In the genomic region with DNA sequence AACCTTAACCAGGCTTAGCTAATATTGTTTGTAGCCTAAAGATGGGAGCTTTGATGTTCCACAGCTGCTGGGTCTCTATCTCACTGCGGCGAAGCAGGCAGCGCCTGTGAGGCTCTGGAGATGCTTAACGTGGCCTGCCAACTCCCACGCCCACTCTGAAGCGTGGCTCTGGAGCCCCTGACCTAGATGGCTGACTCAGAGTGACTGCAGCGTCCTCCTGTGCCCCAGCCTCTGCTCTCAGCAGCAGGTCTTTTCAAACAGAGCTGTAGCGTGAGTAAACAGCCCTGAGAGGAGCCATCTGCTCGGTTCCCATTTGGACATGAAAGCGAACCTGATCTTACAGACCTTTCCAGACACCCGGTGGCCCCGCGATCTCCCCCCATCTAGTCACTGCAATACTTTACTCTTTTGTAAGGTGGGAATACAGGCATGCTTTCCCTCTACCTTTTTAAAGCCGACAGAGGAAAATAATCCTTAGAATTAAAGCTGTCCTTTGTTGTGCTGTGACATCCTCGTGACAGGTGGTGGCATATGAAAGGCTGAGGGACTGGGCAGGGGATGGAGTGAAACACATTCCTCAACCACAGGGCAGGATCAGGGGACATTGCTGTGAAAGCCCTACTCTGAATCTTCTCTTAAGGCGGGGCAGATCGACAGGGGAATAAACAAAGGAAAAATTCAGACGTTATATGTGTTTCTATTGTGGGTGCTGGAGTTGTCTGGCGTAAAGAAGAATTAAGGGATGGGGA, we compare ENCODE assay signal across 8 mouse cellular contexts.
DNase-seq lines count a peak whose midpoint lies in the region; ATAC-seq lines count a peak whose summit lies in the region.

No protein-coding gene starts in this region.

- H3K36me3 ChIP-seq in embryonic facial prominence, embryonic 14.5 days (ENCODE audit: control insufficient read depth, insufficient read depth, low read length) = no peaks in the 10 kb centered on the region
- no peaks in the 10 kb centered on the region for H3K36me3 ChIP-seq in limb, embryonic 10.5 days
- no peaks in the 10 kb centered on the region for H3K36me3 ChIP-seq in neural tube, embryonic 11.5 days (ENCODE audit: control insufficient read depth, insufficient read depth, low read length)

- peak overlapping the region; percentile 23 for H3K4me2 ChIP-seq in embryonic facial prominence, embryonic 14.5 days (ENCODE audit: low read depth, low read length)
- H3K4me2 ChIP-seq in neural tube, embryonic 11.5 days (ENCODE audit: low read depth) = peak overlapping the region; percentile 5; the same call in 1 of the 2 replicates

- H3K4me3 ChIP-seq in embryonic facial prominence, embryonic 14.5 days (ENCODE audit: low read depth, low read length) = no peak overlapping the region
- H3K4me3 ChIP-seq in limb, embryonic 10.5 days = peak overlapping the region; percentile 23; the same call in 1 of the 2 replicates
- H3K4me3 ChIP-seq in neural tube, embryonic 11.5 days (ENCODE audit: low read depth, low read length) = no peak overlapping the region

- no peaks in the 10 kb centered on the region for H3K27me3 ChIP-seq in embryonic facial prominence, embryonic 14.5 days (replicated peaks; ENCODE audit: control insufficient read depth, insufficient read depth, low read length)
- no peaks in the 10 kb centered on the region for H3K27me3 ChIP-seq in limb, embryonic 10.5 days (ENCODE audit: low read depth, poor library complexity, severe bottlenecking)
- H3K27me3 ChIP-seq in neural tube, embryonic 11.5 days (ENCODE audit: control insufficient read depth, insufficient read depth, low read length) = no peaks in the 10 kb centered on the region

- peak overlapping the region; percentile 15; the same call in 1 of the 2 replicates for H3K9ac ChIP-seq in embryonic facial prominence, embryonic 14.5 days (ENCODE audit: low read depth, low read length)
- H3K9ac ChIP-seq in neural tube, embryonic 11.5 days (ENCODE audit: low read length) = 0 out of 2 replicates have a peak overlapping the region, but pooled peaks have one; percentile 5

- H3K4me1 ChIP-seq in embryonic facial prominence, embryonic 14.5 days (ENCODE audit: control insufficient read depth, insufficient read depth, low read length) = peaks cover 7% of the 10 kb centered on the region; the same call in 1 of the 2 replicates
- peaks cover 19% of the 10 kb centered on the region for H3K4me1 ChIP-seq in limb, embryonic 10.5 days
- H3K4me1 ChIP-seq in neural tube, embryonic 11.5 days (ENCODE audit: control insufficient read depth, insufficient read depth, low read length) = peaks cover 3% of the 10 kb centered on the region; the same call in 1 of the 2 replicates

- no peaks in the 10 kb centered on the region for H3K9me3 ChIP-seq in embryonic facial prominence, embryonic 14.5 days (ENCODE audit: control insufficient read depth, low read length)
- H3K9me3 ChIP-seq in limb, embryonic 10.5 days (replicated peaks) = no peaks in the 10 kb centered on the region
- no peaks in the 10 kb centered on the region for H3K9me3 ChIP-seq in neural tube, embryonic 11.5 days (ENCODE audit: control insufficient read depth, low read length)

- peak; percentile 81 for ATAC-seq in cerebellum, adult (ENCODE audit: insufficient number of reproducible peaks, low FRiP score, low TSS enrichment)
- ATAC-seq in embryonic facial prominence, embryonic 14.5 days (ENCODE audit: low read depth) = peak; percentile 70
- peak; percentile 50 for ATAC-seq in neural tube, embryonic 11.5 days (ENCODE audit: insufficient read depth, low FRiP score, low TSS enrichment)

- no peak overlapping the region for H3K27ac ChIP-seq in embryonic facial prominence, embryonic 14.5 days (replicated peaks; ENCODE audit: low read depth, low read length)
- H3K27ac ChIP-seq in limb, embryonic 10.5 days = peak overlapping the region; percentile 66
- H3K27ac ChIP-seq in neural tube, embryonic 11.5 days (ENCODE audit: low read depth, low read length) = no peak overlapping the region

- 25% methylated on average over 19 of the region's 19 CpGs for WGBS in embryonic facial prominence, embryonic 14.5 days
- 19% methylated on average over 19 of the region's 19 CpGs for WGBS in limb, embryonic 10.5 days
- WGBS in neural tube, embryonic 11.5 days = 18% methylated on average over 19 of the region's 19 CpGs

- peak; percentile 18 to 40 for DNase-seq in kidney, postnatal 4 days
- no peak for DNase-seq in kidney, adult 8-10 months
- peak; percentile 55 for DNase-seq in embryonic facial prominence, embryonic 14.5 days (ENCODE audit: low spot score)
- DNase-seq in limb, embryonic 10.5 days (ENCODE audit: low spot score) = peak; percentile 42
- peak; percentile 47 for DNase-seq in neural tube, embryonic 11.5 days (ENCODE audit: low spot score)
- DNase-seq in c-Kit-positive CD71-positive TER-119-positive erythroid progenitor cells, embryonic 14.5 days (ENCODE audit: low spot score) = no peak
- DNase-seq in gastrocnemius, postnatal 36 days = no peak

- intact Hi-C loops in gastrocnemius, postnatal 36 days (cut with DNase I) = loop anchor here (2.0 to 5.0 kb wide), 2 partner anchors 251 to 296 kb away; no protein-coding TSS in a partner anchor

Comparison
In these comparisons a context has a peak if more than half of its experiments do, and no peak if none do; other contexts are left out.
1. DNase-seq: peak in kidney, postnatal 4 days (2 of 2), embryonic facial prominence, embryonic 14.5 days (single experiment), limb, embryonic 10.5 days (single experiment) and neural tube, embryonic 11.5 days (single experiment); none in kidney, adult 8-10 months (0 of 2), c-Kit-positive CD71-positive TER-119-positive erythroid progenitor cells, embryonic 14.5 days (single experiment) and gastrocnemius, postnatal 36 days (0 of 2).
2. Peak in every context shown above with its lines, with median percentiles within 50 percentile points of each other: ATAC-seq.